In the genomic region with DNA sequence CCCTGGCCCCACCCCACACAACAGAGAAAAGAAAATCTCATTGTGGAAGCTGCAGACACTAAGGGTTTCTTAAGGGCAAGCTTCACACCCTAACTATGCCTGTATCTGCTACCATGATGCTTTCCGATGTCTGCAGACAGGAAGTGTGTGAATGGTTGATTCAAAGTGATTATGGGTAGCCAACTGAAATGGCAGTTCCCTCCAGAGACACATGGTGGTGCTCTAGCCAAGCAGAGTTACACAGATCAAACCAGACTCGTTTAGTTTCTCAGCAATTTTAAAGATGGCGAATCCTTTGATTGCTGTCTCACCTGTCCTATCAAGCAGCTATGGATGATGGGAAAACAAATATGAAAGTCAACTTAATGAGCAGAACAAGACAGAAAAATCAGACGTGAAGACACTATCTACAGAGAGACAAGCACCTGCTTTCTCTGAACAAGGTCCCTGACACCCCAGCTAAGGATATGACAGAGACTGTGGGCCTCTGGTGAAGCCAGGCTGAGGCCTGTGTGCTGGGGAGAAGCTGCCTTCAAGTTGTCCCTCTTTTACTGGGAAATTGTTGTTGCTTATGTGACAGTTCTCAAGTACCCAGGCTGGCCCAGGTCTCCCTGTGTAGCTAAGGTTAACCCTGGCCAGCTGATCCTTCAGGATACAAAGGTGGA, we compare ENCODE assay signal across 9 mouse cellular contexts. TPM values are rescaled to one million over a fixed set of nuclear protein-coding genes. Genes with fewer than 3 reads are reported as not detected.
DNase-seq lines count a peak whose midpoint lies in the region; ATAC-seq and TF ChIP-seq lines count a peak whose summit lies in the region.
"Had no signal": no experiment of that assay in that cellular context is flagged by ENCODE, and none has a peak within 500 bp of the region (broad histone marks: within the 10 kb centered on the region; RNA-seq: fewer than 3 reads in every experiment).

No protein-coding gene starts in this region.

- peak; percentile 55 for ATAC-seq in G1E (ENCODE audit: extremely low read depth, insufficient number of reproducible peaks, low FRiP score, poor library complexity, severe bottlenecking)
- ATAC-seq in cerebellum, adult (ENCODE audit: insufficient number of reproducible peaks, low FRiP score, low TSS enrichment), result peak; percentile 75
- ATAC-seq in forebrain, embryonic 15.5 days (replicated peaks), result peak; percentile 85
- ATAC-seq in hindbrain, embryonic 14.5 days (ENCODE audit: low FRiP score), result peak; percentile 82

- DNase-seq in G1E (ENCODE audit: low spot score), result peak; percentile 32
- peak; percentile 84 for DNase-seq in hindbrain, embryonic 14.5 days (ENCODE audit: low spot score)
- peak; percentile 82 to 85 for DNase-seq in layer of hippocampus, postnatal 14 days (ENCODE audit: low spot score in 2 of 2)
- peak; percentile 88 for DNase-seq in lung, postnatal 14 days
- DNase-seq in retina, postnatal 7 days (ENCODE audit: low read depth, low spot score), result peak; percentile 61
- DNase-seq in urinary bladder, adult 18-20 months (ENCODE audit: low spot score in 2 of 2), result peak; percentile 42 to 64

- H3K4me1 ChIP-seq in G1E (ENCODE audit: insufficient read depth, low read depth, low read length), result peaks cover 15% of the 10 kb centered on the region
- no peaks in the 10 kb centered on the region for H3K4me1 ChIP-seq in forebrain, embryonic 15.5 days
- H3K4me1 ChIP-seq in hindbrain, embryonic 14.5 days (replicated peaks; ENCODE audit: control insufficient read depth, insufficient read depth, low read length), result no peaks in the 10 kb centered on the region

- peaks cover 8% of the 10 kb centered on the region for H3K9me3 ChIP-seq in G1E (replicated peaks)
- H3K9me3 ChIP-seq in forebrain, embryonic 15.5 days, result 0 out of 2 replicates have a peak, but pooled peaks cover 2% of the 10 kb centered on the region
- H3K9me3 ChIP-seq in hindbrain, embryonic 14.5 days (ENCODE audit: control insufficient read depth, low read length), result 0 out of 2 replicates have a peak, but pooled peaks cover 8% of the 10 kb centered on the region

- no peak overlapping the region for H3K4me3 ChIP-seq in G1E (ENCODE audit: low read depth, low read length)
- H3K4me3 ChIP-seq in forebrain, embryonic 15.5 days, result no peak overlapping the region
- H3K4me3 ChIP-seq in hindbrain, embryonic 14.5 days (replicated peaks; ENCODE audit: low read length), result no peak overlapping the region

- 13% methylated on average over 4 of the region's 4 CpGs for WGBS in forebrain, embryonic 15.5 days
- WGBS in hindbrain, embryonic 14.5 days, result 14% methylated on average over 4 of the region's 4 CpGs

- H3K36me3 ChIP-seq in G1E (replicated peaks), result no peaks in the 10 kb centered on the region
- no peaks in the 10 kb centered on the region for H3K36me3 ChIP-seq in forebrain, embryonic 15.5 days
- H3K36me3 ChIP-seq in hindbrain, embryonic 14.5 days (replicated peaks; ENCODE audit: control insufficient read depth, insufficient read depth), result no peaks in the 10 kb centered on the region

- no peak overlapping the region for H3K27ac ChIP-seq in forebrain, embryonic 15.5 days (replicated peaks)
- no peak overlapping the region for H3K27ac ChIP-seq in hindbrain, embryonic 14.5 days
- H3K27ac ChIP-seq: macrophage had no signal

- peaks cover 51% of the 10 kb centered on the region for H3K27me3 ChIP-seq in G1E (ENCODE audit: insufficient read depth, low read length)
- H3K27me3 ChIP-seq in forebrain, embryonic 15.5 days, result no peaks in the 10 kb centered on the region
- H3K27me3 ChIP-seq in hindbrain, embryonic 14.5 days (ENCODE audit: control insufficient read depth, insufficient read depth, low read length), result no peaks in the 10 kb centered on the region

- H3K9ac ChIP-seq in forebrain, embryonic 15.5 days (replicated peaks), result no peak overlapping the region
- no peak overlapping the region for H3K9ac ChIP-seq in hindbrain, embryonic 14.5 days

- peak; percentile 76 for TF ChIP-seq CTCF in G1E (IDR thresholded peaks at IDR 0.05; ENCODE audit: low read depth, low read length)

- no peak overlapping the region for H3K4me2 ChIP-seq in forebrain, embryonic 15.5 days (replicated peaks)
- no peak overlapping the region for H3K4me2 ChIP-seq in hindbrain, embryonic 14.5 days (replicated peaks)

RNA-seq across cellular contexts. Expression of gene Echdc3, which starts 7.4 kb away (rescaled TPM):
- total RNA-seq in G1E (2014; fragmentation: Nextera tagmentation) (not detected in 2 replicates), G1E (2017) (0.12 and 0.27 TPM in 2 replicates)
- not detected in 2 replicates for polyA plus RNA-seq in G1E (2012)
- polyA plus RNA-seq in forebrain, embryonic 15.5 days (2015; fragmentation: Nextera tagmentation; extraction: Ambion mirVana), result 0.65 and 1.1 TPM in 2 replicates
- 1.1 and 1.3 TPM in 2 replicates for polyA plus RNA-seq in hindbrain, embryonic 14.5 days (2014; fragmentation: Nextera tagmentation; extraction: Ambion mirVana)
- under 1 TPM; 0.67 to 0.97 TPM for total RNA-seq in layer of hippocampus, postnatal 14 days (2021)

Comparison
In these comparisons a context has a peak if more than half of its experiments do, and no peak if none do; other contexts are left out.
1. DNase-seq: peak in every context shown above with its lines; median percentile 88 in lung, postnatal 14 days; 84 in hindbrain, embryonic 14.5 days; 84 in layer of hippocampus, postnatal 14 days; 61 in retina, postnatal 7 days; 53 in urinary bladder, adult 18-20 months; 32 in G1E.